ENCODE assay signal across 18 mouse cellular contexts in genomic region chr2:26037386-26037785, GRCm38 (mm10). TPM values are rescaled to one million over a fixed set of nuclear protein-coding genes. Genes with fewer than 3 reads are reported as not detected.
A peak's percentile ranks its signal among the peaks of the same experiment; 100 is the strongest.
DNase-seq lines count a peak whose midpoint lies in the region; ATAC-seq lines count a peak whose summit lies in the region.
"Had no signal": no experiment of that assay in that cellular context is flagged by ENCODE, and none has a peak within 500 bp of the region (broad histone marks: within the 10 kb centered on the region; RNA-seq: fewer than 3 reads in every experiment).

No protein-coding gene starts in this region.

- no peaks in the 10 kb centered on the region for H3K36me3 ChIP-seq in heart, embryonic 10.5 days
- H3K36me3 ChIP-seq in heart, embryonic 16.5 days (ENCODE audit: control insufficient read depth, insufficient read depth) = no peaks in the 10 kb centered on the region
- H3K36me3 ChIP-seq in liver, embryonic 13.5 days = no peaks in the 10 kb centered on the region
- H3K36me3 ChIP-seq: embryonic facial prominence, embryonic 10.5 days; hindbrain, embryonic 12.5 days; limb, embryonic 13.5 days; midbrain, embryonic 12.5 days had no signal

- peak; percentile 67 for ATAC-seq in heart, embryonic 16.5 days (replicated peaks; ENCODE audit: extremely low read depth, insufficient read depth, low FRiP score)
- ATAC-seq in liver, embryonic 13.5 days (ENCODE audit: low read depth) = peak; percentile 91
- ATAC-seq: lung, postnatal 0 days; Patski had no signal

- H3K27me3 ChIP-seq in heart, embryonic 10.5 days (ENCODE audit: insufficient read depth, poor library complexity, severe bottlenecking) = peaks cover 24% of the 10 kb centered on the region
- H3K27me3 ChIP-seq in heart, embryonic 16.5 days (ENCODE audit: control insufficient read depth, insufficient read depth, low read length) = no peaks in the 10 kb centered on the region
- peaks cover 10% of the 10 kb centered on the region for H3K27me3 ChIP-seq in liver, embryonic 13.5 days

- H3K4me1 ChIP-seq in heart, embryonic 10.5 days = peaks cover 38% of the 10 kb centered on the region
- H3K4me1 ChIP-seq in heart, embryonic 16.5 days (ENCODE audit: control insufficient read depth, insufficient read depth, low read length) = peaks cover 21% of the 10 kb centered on the region
- H3K4me1 ChIP-seq in liver, embryonic 13.5 days (replicated peaks) = peaks cover 85% of the 10 kb centered on the region

- H3K9ac ChIP-seq in heart, embryonic 16.5 days (ENCODE audit: low read length) = peak overlapping the region; percentile 48
- peak overlapping the region; percentile 67 for H3K9ac ChIP-seq in liver, embryonic 13.5 days
- H3K9ac ChIP-seq: hindbrain, embryonic 12.5 days; limb, embryonic 13.5 days; midbrain, embryonic 12.5 days had no signal

- H3K4me2 ChIP-seq in heart, embryonic 16.5 days (ENCODE audit: low read depth, low read length) = peak overlapping the region; percentile 8; the same call in 1 of the 2 replicates
- peak overlapping the region; percentile 49 for H3K4me2 ChIP-seq in liver, embryonic 13.5 days
- H3K4me2 ChIP-seq: hindbrain, embryonic 12.5 days; limb, embryonic 13.5 days; midbrain, embryonic 12.5 days had no signal

- no peak overlapping the region; the same call in 1 of the 2 replicates for H3K4me3 ChIP-seq in heart, embryonic 10.5 days
- H3K4me3 ChIP-seq in heart, embryonic 16.5 days (ENCODE audit: low read length) = no peak overlapping the region
- no peak overlapping the region for H3K4me3 ChIP-seq in liver, embryonic 13.5 days (replicated peaks)
- H3K4me3 ChIP-seq: embryonic facial prominence, embryonic 10.5 days; hindbrain, embryonic 12.5 days; limb, embryonic 13.5 days; midbrain, embryonic 12.5 days; myocyte had no signal

- peak; percentile 81 for DNase-seq in heart, embryonic 10.5 days (ENCODE audit: low spot score)
- no peak for DNase-seq in heart, adult 18-20 months
- peak; percentile 68 for DNase-seq in c-Kit-positive CD71-positive TER-119-positive erythroid progenitor cells, embryonic 14.5 days (ENCODE audit: low spot score)
- DNase-seq in liver, embryonic 13.5 days = peak; percentile 73
- no peak for DNase-seq in testis, postnatal 14 days (ENCODE audit: low spot score)
- DNase-seq in frontal cortex, adult 2 months (ENCODE audit: extremely low spot score in 1 of 2, low spot score in 1 of 2) = no peak
- no peak for DNase-seq in cerebellum, adult 8-10 months
- DNase-seq: B cell, adult 2 months; cerebellum, postnatal 10 days; gastrocnemius, postnatal 25 days had no signal

- H3K27ac ChIP-seq in heart, embryonic 10.5 days = peak overlapping the region; percentile 78
- H3K27ac ChIP-seq in heart, embryonic 16.5 days (ENCODE audit: low read length) = peak overlapping the region; percentile 51
- peak overlapping the region; percentile 87 for H3K27ac ChIP-seq in liver, embryonic 13.5 days
- H3K27ac ChIP-seq: embryonic facial prominence, embryonic 10.5 days; hindbrain, embryonic 12.5 days; limb, embryonic 13.5 days; midbrain, embryonic 12.5 days had no signal

- 18% methylated on average over 6 of the region's 6 CpGs for WGBS in heart, embryonic 10.5 days
- 15% methylated on average over 6 of the region's 6 CpGs for WGBS in heart, embryonic 16.5 days
- 16% methylated on average over 6 of the region's 6 CpGs for WGBS in liver, embryonic 13.5 days (ENCODE audit: insufficient replicate concordance)

- no peaks in the 10 kb centered on the region for H3K9me3 ChIP-seq in heart, embryonic 10.5 days
- H3K9me3 ChIP-seq in heart, embryonic 16.5 days (replicated peaks; ENCODE audit: control insufficient read depth, low read length) = no peaks in the 10 kb centered on the region
- H3K9me3 ChIP-seq in liver, embryonic 13.5 days (replicated peaks) = no peaks in the 10 kb centered on the region
- H3K9me3 ChIP-seq: embryonic facial prominence, embryonic 10.5 days; hindbrain, embryonic 12.5 days; limb, embryonic 13.5 days; midbrain, embryonic 12.5 days had no signal

RNA-seq across cellular contexts. Expression of gene Ubac1, which starts 15.8 kb away (rescaled TPM):
- 116 and 127 TPM in 2 replicates for polyA plus RNA-seq in heart, embryonic 10.5 days (2016; fragmentation: Nextera tagmentation; extraction: Ambion mirVana)
- total RNA-seq in heart, adult 18-20 months (2021) = 10 to 100 TPM; 80.3 to 90.3 TPM
- polyA plus RNA-seq in heart, embryonic 16.5 days (2015; fragmentation: Nextera tagmentation; extraction: Ambion mirVana) = 114 and 116 TPM in 2 replicates
- polyA plus RNA-seq in liver, embryonic 13.5 days (2015; fragmentation: Nextera tagmentation; extraction: Ambion mirVana) = 488 and 502 TPM in 2 replicates
- 78.1 and 79.7 TPM in 2 replicates for polyA plus RNA-seq in frontal cortex, adult 2 months (2012; rRNA removed)

RNA-seq across cellular contexts. Expression of gene Camsap1, which starts 54.3 kb away (rescaled TPM):
- polyA plus RNA-seq in heart, embryonic 10.5 days (2016; fragmentation: Nextera tagmentation; extraction: Ambion mirVana) = 13.4 and 13.9 TPM in 2 replicates
- 10 to 100 TPM; 32.6 to 32.8 TPM for total RNA-seq in heart, adult 18-20 months (2021)
- 6.0 and 8.9 TPM in 2 replicates for polyA plus RNA-seq in heart, embryonic 16.5 days (2015; fragmentation: Nextera tagmentation; extraction: Ambion mirVana)
- polyA plus RNA-seq in liver, embryonic 13.5 days (2015; fragmentation: Nextera tagmentation; extraction: Ambion mirVana) = 4.1 and 5.4 TPM in 2 replicates
- 36.9 and 41.5 TPM in 2 replicates for polyA plus RNA-seq in frontal cortex, adult 2 months (2012; rRNA removed)

Comparison
In these comparisons a context has a peak if more than half of its experiments do, and no peak if none do; other contexts are left out.
1. DNase-seq: peak in heart, embryonic 10.5 days (single experiment), c-Kit-positive CD71-positive TER-119-positive erythroid progenitor cells, embryonic 14.5 days (single experiment) and liver, embryonic 13.5 days (single experiment); none in heart, adult 18-20 months (0 of 2), testis, postnatal 14 days (single experiment), frontal cortex, adult 2 months (0 of 2) and cerebellum, adult 8-10 months (single experiment).
2. Peak in every context shown above with its lines, with median percentiles within 50 percentile points of each other: H3K27ac ChIP-seq.